Mouse (Mus musculus): ENCODE results near the gene Atg7. TPM values are rescaled to one million over a fixed set of nuclear protein-coding genes. Genes with fewer than 3 reads are reported as not detected.

Atg7 gene
- total and polyA plus RNA-seq, 2 experiments = 18.8 to 31.7 TPM

DNA sequence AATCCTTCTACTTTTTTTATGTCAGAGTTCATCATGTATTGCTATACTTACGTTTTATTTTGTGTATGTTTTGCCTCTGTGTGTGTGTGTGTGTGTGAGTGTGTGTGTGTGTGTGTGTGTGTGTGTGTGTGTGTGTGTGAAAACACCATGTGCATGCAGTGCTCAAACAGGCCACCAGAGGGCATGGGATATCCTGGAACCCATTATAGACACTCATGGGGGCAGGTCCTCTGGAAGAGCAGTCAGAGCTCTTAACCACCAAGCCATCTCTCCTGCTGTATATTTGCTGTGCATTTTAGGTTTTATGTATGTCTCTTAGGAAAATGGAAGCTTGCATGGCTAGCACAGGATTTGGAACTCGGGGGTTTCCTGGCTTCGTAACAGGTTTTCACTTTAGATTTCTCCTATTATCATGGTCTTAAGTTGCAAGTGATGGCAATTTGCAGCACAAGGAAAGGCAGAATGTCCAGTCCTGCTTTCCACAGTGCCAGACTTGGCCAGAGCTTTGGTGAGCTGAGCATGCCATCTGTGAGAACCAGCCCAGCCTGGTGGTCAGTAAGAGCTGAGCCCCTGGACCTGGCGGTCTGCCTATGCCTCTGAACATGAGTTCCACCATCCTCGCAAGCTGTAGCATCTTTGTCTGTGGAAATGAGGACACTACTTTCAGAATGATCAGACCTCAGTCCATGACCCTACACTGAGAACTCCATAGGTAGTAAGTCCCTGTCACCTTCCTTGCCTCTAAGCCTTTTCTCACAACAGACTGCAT lies 172.2 kb downstream of the Atg7 start:
- H3K4me1 ChIP-seq (ENCODE audit: control insufficient read depth, insufficient read depth, low read length) = peaks cover 5% of the 10 kb centered on the region
- no peaks in the 10 kb centered on the region for H3K36me3 ChIP-seq (ENCODE audit: control insufficient read depth, insufficient read depth, low read length)
- 98% methylated on average over 5 of the region's 5 CpGs for WGBS

DNA sequence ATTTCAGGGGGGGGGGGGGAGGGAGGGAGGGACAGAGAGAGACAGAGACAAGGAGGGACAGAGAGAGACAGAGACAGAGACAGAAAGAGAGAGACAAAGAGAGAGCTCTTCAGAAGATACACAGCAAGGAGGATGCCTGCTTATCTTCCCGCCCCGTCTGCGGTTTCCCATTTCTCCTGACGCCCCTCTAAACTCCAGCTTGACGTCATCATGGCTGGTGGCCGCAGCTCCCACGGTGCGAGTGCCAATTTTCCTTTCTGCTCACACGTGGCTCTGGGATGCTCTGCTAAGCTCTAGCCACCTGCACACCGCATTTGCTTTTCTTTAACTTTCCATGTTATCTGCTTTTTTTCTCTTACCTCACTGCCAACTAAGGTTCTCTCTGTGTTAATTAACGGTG lies 175.1 kb downstream of the Atg7 start:
- H3K36me3 ChIP-seq (ENCODE audit: control insufficient read depth, insufficient read depth, low read length) = no peaks in the 10 kb centered on the region
- no peak for DNase-seq (ENCODE audit: extremely low read depth, low read depth, low spot score)
- TF ChIP-seq POLR2A (IDR thresholded peaks at IDR 0.05; ENCODE audit: extremely low read depth, insufficient read depth, low read length) (no peak), CTCF (IDR thresholded peaks at IDR 0.05; ENCODE audit: low read depth, low read length) (no peak)
- H3K4me3 ChIP-seq (ENCODE audit: insufficient read depth, low read depth, low read length) = no peak overlapping the region
- H3K79me2 ChIP-seq (ENCODE audit: control insufficient read depth, insufficient read depth, low read length) = no peaks in the 10 kb centered on the region; the same call in 1 of the 2 replicates
- H3K9ac ChIP-seq (ENCODE audit: low read depth, low read length) = no peak overlapping the region
- no peak overlapping the region for H3K27ac ChIP-seq (replicated peaks; ENCODE audit: insufficient read depth, low read depth, low read length)
- H3K4me1 ChIP-seq (ENCODE audit: control insufficient read depth, insufficient read depth, low read length) = peaks cover under 1% of the 10 kb centered on the region; the same call in 1 of the 2 replicates
- H3K27me3 ChIP-seq (ENCODE audit: control insufficient read depth, insufficient read depth, low read length) = no peaks in the 10 kb centered on the region
- WGBS = 74% methylated on average over 11 of the region's 11 CpGs

More for the DNA sequence above, 172.2 kb downstream of the Atg7 start:
- H3K27me3 ChIP-seq (ENCODE audit: control insufficient read depth, insufficient read depth, low read length) = no peaks in the 10 kb centered on the region
- no peak overlapping the region for H3K9ac ChIP-seq (ENCODE audit: low read depth, low read length)
- H3K4me3 ChIP-seq (ENCODE audit: insufficient read depth, low read depth, low read length) = no peak overlapping the region
- peak; percentile 34; the same call in 1 of the 2 replicates for TF ChIP-seq CTCF (IDR thresholded peaks at IDR 0.05; ENCODE audit: low read depth, low read length)
- no peak for TF ChIP-seq POLR2A (IDR thresholded peaks at IDR 0.05; ENCODE audit: extremely low read depth, insufficient read depth, low read length)
- H3K79me2 ChIP-seq (ENCODE audit: control insufficient read depth, insufficient read depth, low read length) = no peaks in the 10 kb centered on the region; the same call in 1 of the 2 replicates
- DNase-seq (ENCODE audit: extremely low read depth, low read depth, low spot score) = no peak
- no peak overlapping the region for H3K27ac ChIP-seq (replicated peaks; ENCODE audit: insufficient read depth, low read depth, low read length)

DNA sequence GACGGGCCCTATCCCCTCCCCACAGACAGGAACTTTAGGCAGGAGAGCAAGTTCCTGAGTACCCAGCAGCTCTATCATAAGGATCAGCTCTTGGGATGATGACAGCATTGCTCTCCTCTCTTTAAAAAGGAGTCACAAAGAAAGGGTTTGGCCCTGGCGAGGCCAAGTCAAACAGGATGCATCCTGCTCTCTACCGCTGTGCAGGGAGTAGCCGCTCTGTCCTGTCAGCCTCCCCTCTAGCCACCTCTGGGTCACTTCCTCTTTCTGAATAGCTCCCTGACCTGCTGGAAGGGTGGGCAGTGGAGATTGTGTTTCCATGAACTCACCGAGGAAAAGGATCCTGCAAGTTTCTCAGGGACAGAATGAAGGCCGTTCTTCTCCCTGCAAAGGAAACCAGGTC lies 175.6 kb downstream of the Atg7 start:
- WGBS = 72% methylated on average over 6 of the region's 6 CpGs
- Histone ChIP-seq H3K27me3 (ENCODE audit: control insufficient read depth, insufficient read depth, low read length) (no peaks in the 10 kb centered on the region), H3K27ac (replicated peaks; ENCODE audit: insufficient read depth, low read depth, low read length) (no peak overlapping the region), H3K79me2 (ENCODE audit: control insufficient read depth, insufficient read depth, low read length) (no peaks in the 10 kb centered on the region; the same call in 1 of the 2 replicates), H3K4me1 (ENCODE audit: control insufficient read depth, insufficient read depth, low read length) (no peaks in the 10 kb centered on the region; the same call in 1 of the 2 replicates), H3K36me3 (ENCODE audit: control insufficient read depth, insufficient read depth, low read length) (no peaks in the 10 kb centered on the region), H3K4me3 (ENCODE audit: insufficient read depth, low read depth, low read length) (no peak overlapping the region), H3K9ac (ENCODE audit: low read depth, low read length) (no peak overlapping the region)
- TF ChIP-seq POLR2A (IDR thresholded peaks at IDR 0.05; ENCODE audit: extremely low read depth, insufficient read depth, low read length) (no peak), CTCF (IDR thresholded peaks at IDR 0.05; ENCODE audit: low read depth, low read length) (no peak)
- no peak for DNase-seq (ENCODE audit: extremely low read depth, low read depth, low spot score)

DNA sequence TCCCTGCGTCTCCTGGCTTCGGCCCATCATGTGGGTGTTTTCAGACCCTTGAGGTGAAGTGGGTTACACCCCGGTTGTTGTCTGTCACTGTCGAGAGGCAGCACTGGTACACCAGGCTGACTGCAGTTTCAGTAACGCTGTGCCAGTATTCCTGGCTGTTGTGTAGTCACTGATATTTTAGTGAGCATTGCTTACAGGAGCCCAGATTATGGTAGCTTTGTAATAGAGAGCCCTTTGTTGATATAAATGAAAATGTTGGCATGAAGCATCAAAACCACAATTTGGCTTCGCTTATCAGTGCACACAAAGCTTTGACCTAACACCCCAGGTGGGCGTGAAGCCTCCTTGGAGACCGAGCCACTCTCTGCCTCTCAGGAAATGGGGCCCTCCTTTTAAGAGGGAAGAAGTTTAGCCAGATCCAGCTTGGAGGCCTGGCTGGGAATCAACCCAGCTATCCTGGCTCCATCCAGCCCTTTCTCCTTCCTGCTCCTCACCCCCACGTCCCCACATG lies 177.1 kb downstream of the Atg7 start:
- no peak for DNase-seq (ENCODE audit: extremely low read depth, low read depth, low spot score)

DNA sequence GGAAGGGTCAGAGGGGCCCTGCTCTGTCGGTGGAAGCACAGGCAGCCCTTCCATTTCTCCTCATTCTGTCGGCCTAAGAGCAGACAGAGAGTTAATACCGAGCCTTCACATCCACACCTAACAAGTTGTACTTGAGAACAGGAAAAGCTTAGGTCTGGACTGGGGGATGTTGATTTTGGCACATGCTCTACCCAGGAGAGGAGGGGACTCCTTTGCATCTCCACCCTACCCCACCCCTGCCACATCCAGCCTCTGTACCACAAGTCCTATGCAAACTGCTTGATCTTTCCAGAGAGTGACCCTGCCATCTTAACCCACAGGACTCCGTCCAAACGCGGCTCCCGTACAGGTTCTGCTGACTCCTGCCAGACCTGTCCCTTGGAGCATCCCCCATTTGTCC lies 178.7 kb downstream of the Atg7 start:
- Histone ChIP-seq H3K27me3 (ENCODE audit: control insufficient read depth, insufficient read depth, low read length) (no peaks in the 10 kb centered on the region), H3K27ac (replicated peaks; ENCODE audit: insufficient read depth, low read depth, low read length) (no peak overlapping the region), H3K9ac (ENCODE audit: low read depth, low read length) (no peak overlapping the region), H3K4me3 (ENCODE audit: insufficient read depth, low read depth, low read length) (no peak overlapping the region), H3K4me1 (ENCODE audit: control insufficient read depth, insufficient read depth, low read length) (no peaks in the 10 kb centered on the region; the same call in 1 of the 2 replicates), H3K79me2 (ENCODE audit: control insufficient read depth, insufficient read depth, low read length) (no peaks in the 10 kb centered on the region), H3K36me3 (ENCODE audit: control insufficient read depth, insufficient read depth, low read length) (no peaks in the 10 kb centered on the region)
- TF ChIP-seq CTCF (IDR thresholded peaks at IDR 0.05; ENCODE audit: low read depth, low read length) (no peak), POLR2A (IDR thresholded peaks at IDR 0.05; ENCODE audit: extremely low read depth, insufficient read depth, low read length) (no peak)
- WGBS = 96% methylated on average over 7 of the region's 7 CpGs
- DNase-seq (ENCODE audit: extremely low read depth, low read depth, low spot score) = no peak

More for the DNA sequence above, 177.1 kb downstream of the Atg7 start:
- Histone ChIP-seq H3K79me2 (ENCODE audit: control insufficient read depth, insufficient read depth, low read length) (no peaks in the 10 kb centered on the region), H3K9ac (ENCODE audit: low read depth, low read length) (no peak overlapping the region), H3K27ac (replicated peaks; ENCODE audit: insufficient read depth, low read depth, low read length) (no peak overlapping the region), H3K27me3 (ENCODE audit: control insufficient read depth, insufficient read depth, low read length) (no peaks in the 10 kb centered on the region), H3K4me3 (ENCODE audit: insufficient read depth, low read depth, low read length) (no peak overlapping the region), H3K4me1 (ENCODE audit: control insufficient read depth, insufficient read depth, low read length) (no peaks in the 10 kb centered on the region; the same call in 1 of the 2 replicates), H3K36me3 (ENCODE audit: control insufficient read depth, insufficient read depth, low read length) (no peaks in the 10 kb centered on the region)
- TF ChIP-seq CTCF (IDR thresholded peaks at IDR 0.05; ENCODE audit: low read depth, low read length) = no peak
- no peak for TF ChIP-seq POLR2A (IDR thresholded peaks at IDR 0.05; ENCODE audit: extremely low read depth, insufficient read depth, low read length)
- 89% methylated on average over 9 of the region's 9 CpGs for WGBS

DNA sequence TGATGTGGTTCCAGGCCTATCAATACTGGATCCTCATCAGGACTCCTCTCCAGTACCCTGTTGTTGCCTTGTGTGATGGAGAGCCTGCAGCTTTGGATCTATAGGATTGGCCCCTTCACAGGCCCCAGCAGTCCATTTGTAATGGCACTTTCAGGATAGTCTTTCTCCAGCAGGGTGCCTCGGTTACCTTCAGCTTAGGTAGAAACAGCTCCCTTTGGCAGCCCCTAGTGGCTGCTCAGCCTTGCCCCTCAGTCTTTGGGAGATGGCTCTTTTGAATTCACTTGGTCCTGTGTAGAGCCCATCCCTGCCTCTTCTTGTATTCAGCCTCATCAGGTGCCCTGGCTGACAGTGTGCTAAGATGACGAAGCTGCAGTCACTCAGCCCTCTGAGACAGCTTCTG lies 184.0 kb downstream of the Atg7 start:
- no peaks in the 10 kb centered on the region for H3K79me2 ChIP-seq (ENCODE audit: control insufficient read depth, insufficient read depth, low read length)
- H3K27ac ChIP-seq (replicated peaks; ENCODE audit: insufficient read depth, low read depth, low read length) = no peak overlapping the region
- no peaks in the 10 kb centered on the region for H3K27me3 ChIP-seq (ENCODE audit: control insufficient read depth, insufficient read depth, low read length)
- H3K36me3 ChIP-seq (ENCODE audit: control insufficient read depth, insufficient read depth, low read length) = no peaks in the 10 kb centered on the region
- TF ChIP-seq CTCF (IDR thresholded peaks at IDR 0.05; ENCODE audit: low read depth, low read length) (no peak), POLR2A (IDR thresholded peaks at IDR 0.05; ENCODE audit: extremely low read depth, insufficient read depth, low read length) (no peak)
- no peak overlapping the region for H3K4me3 ChIP-seq (ENCODE audit: insufficient read depth, low read depth, low read length)
- DNase-seq (ENCODE audit: extremely low read depth, low read depth, low spot score) = no peak
- WGBS = 93% methylated on average over 2 of the region's 2 CpGs
- H3K4me1 ChIP-seq (ENCODE audit: control insufficient read depth, insufficient read depth, low read length) = no peaks in the 10 kb centered on the region
- no peak overlapping the region for H3K9ac ChIP-seq (ENCODE audit: low read depth, low read length)
